Mouse (Mus musculus): ENCODE results near the gene Gm813.

GRCm38 (mm10) chr16:58623944-58624343 is 7.2 kb upstream of the Gm813 start:
- TF ChIP-seq ZC3H11A (IDR thresholded peaks at IDR 0.05; ENCODE audit: borderline replicate concordance, low read depth, low read length) (peak; percentile 41; the same call in 1 of the 2 replicates), MAFK (IDR thresholded peaks at IDR 0.05; ENCODE audit: insufficient read depth, low read depth, low read length) (no peak), ZNF384 (IDR thresholded peaks at IDR 0.05; ENCODE audit: low read depth, low read length) (no peak), HCFC1 (IDR thresholded peaks at IDR 0.05; ENCODE audit: borderline replicate concordance, insufficient read depth, low read length) (no peak), CHD2 (IDR thresholded peaks at IDR 0.05; ENCODE audit: low read depth, low read length) (no peak)
